ENCODE assay signal across 11 mouse cellular contexts in genomic region chr17:28446820-28447168, GRCm38 (mm10).
"Had no signal": no experiment of that assay in that cellular context is flagged by ENCODE, and none has a peak within 500 bp of the region (broad histone marks: within the 10 kb centered on the region; RNA-seq: fewer than 3 reads in every experiment).

No protein-coding gene starts in this region.

- ATAC-seq: lung, postnatal 0 days; midbrain, embryonic 13.5 days had no signal

- H3K9me3 ChIP-seq: limb, embryonic 13.5 days; midbrain, embryonic 13.5 days; stomach, embryonic 15.5 days had no signal

- DNase-seq: kidney, adult 18-20 months; layer of hippocampus, adult 9-11 months; left cerebral cortex, postnatal 4 days; lung, adult 2 months; lung, postnatal 36 days; right cerebral cortex, postnatal 14 days; thymus, postnatal 4 days had no signal

- H3K4me3 ChIP-seq: limb, embryonic 13.5 days; midbrain, embryonic 13.5 days; stomach, embryonic 15.5 days had no signal

- H3K4me2 ChIP-seq: limb, embryonic 13.5 days; midbrain, embryonic 13.5 days; stomach, embryonic 15.5 days had no signal

- H3K27me3 ChIP-seq: limb, embryonic 13.5 days; midbrain, embryonic 13.5 days; stomach, embryonic 15.5 days had no signal

- H3K4me1 ChIP-seq: midbrain, embryonic 13.5 days; stomach, embryonic 15.5 days had no signal

- H3K27ac ChIP-seq: limb, embryonic 13.5 days; midbrain, embryonic 13.5 days; stomach, embryonic 15.5 days had no signal

- H3K36me3 ChIP-seq: limb, embryonic 13.5 days; midbrain, embryonic 13.5 days; stomach, embryonic 15.5 days had no signal

- H3K9ac ChIP-seq: limb, embryonic 13.5 days; midbrain, embryonic 13.5 days; stomach, embryonic 15.5 days had no signal
